Mouse (Mus musculus) mouse trophoblast stem cell (cell line): ENCODE results near the gene Shcbp1l.

Source experiments
- in situ Hi-C, 2 experiments: fragments of 300-500 bp; cut with MseI, MboI; formaldehyde crosslinking; loops; 2 replicates in 1 of 2; 3 replicates in 1 of 2; pipeline ENCODE4 v1.15.1; 2025

Gene Shcbp1l

DNA sequence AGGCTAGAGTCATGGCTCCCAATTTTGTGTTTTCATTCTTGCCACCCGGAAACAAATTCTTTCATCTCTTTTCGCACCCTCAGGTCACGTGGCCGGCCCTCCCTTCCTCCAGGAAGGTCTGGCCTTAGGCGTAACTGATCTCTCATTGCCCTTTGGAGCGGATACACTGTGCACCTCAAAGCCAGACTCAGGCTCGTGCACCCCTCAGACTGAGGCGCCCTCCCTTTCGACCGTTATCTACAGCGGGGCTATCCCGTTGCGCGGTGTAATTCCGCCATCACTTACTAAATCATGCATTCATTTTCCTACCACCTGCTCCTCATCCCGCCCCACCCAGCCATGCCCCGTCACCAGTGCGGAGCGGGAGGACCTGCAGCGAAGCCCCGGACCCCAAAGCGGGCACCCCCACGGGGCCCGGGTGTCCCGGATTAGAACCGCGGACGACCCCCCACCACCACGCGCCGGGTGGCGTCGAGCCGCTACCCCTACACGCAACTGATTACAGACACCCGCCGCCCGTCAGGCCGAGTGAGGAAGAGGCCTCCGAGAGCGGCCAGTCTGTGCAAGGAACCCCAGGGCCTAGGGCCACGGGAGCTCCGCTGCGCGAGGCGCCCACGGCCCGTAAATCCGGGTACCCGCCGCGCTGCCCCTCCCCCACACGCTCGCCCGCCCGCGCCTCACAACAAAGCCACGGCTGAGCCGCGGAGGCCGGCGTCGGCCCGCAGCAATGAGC lies 62.0 kb downstream of the Shcbp1l start:
- in situ Hi-C loops = no loop called here

DNA sequence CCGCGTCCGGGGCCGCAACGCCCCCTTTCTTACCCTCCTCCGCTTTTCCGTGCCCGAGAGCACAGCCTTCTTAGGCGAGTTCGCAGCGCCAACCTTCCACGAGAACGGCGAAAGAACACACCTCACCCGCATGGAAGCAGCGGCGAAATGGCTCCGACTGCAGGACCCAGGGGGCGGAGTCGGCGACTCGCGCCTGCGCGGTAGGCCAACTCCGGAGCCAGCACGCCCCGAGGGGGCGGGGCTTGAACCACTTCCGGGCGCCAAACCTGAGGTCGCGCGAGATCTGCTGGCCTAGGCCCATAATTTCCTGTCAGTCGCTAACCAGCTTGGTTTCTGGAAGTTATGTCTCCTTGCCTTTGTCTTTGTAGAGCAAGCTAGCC lies 62.5 kb downstream of the Shcbp1l start, which contains the start of gene Dhx9:
Gene Dhx9, minus strand, starts transcription at position 161 of the 380 bp plus-strand sequence.
- in situ Hi-C loops = no loop called here

DNA sequence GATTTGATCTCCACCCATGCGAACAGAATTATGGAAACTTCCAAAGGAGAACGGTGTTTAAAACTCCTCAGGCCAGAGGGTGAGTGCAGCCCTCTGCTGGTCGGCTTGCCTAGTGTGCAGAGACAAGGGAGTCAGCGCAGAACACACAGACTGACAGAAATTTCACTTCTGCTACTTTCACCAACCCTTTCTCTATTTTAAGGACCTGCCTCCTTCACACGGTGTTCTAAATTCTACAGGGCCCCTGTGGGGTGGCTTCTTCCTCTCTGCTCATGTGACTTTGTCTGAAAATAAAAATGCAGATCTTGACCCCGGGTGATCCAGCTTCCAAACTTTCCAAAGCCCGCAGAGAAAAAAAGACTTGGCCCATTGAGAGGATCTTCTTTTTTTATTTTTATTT lies 64.2 kb downstream of the Shcbp1l start:
- in situ Hi-C loops = no loop called here

DNA sequence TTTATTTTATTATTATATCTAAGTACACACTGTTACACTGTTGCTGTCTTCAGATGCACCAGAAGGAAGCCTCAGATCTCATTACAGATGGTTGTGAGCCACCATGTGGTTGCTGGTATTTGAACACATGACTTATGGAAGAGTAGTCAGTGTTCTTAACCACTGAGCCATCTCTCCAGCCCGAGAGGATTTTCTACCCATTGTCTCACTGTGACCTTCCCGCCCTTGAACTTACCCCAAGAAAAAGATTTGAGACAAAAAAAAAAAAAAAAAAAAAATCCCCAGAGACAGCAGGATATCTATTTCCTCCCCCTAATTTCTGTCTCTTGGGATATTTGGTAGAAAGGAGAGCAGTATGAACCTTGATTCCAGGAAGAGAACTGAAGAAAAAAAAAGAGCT lies 64.6 kb downstream of the Shcbp1l start:
- in situ Hi-C loops = no loop called here

DNA sequence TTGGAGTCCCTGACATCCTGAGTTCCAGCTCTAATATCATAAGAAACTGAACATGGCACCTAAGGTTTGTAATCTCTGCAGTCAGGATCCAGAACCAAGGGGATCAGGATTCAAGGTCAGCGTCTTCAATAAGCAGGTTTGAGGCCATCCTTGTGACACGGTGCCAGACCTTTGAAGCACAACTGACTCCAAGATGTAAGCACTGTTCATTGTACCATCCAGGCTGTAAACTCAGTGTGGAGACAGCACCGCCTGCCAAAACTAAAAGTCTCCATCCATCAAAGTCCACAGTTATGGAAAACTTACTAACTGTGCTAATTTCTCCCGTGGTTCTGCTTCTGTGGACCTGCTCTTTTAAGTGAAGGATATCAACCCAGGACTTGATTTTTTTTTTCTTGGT lies 65.0 kb downstream of the Shcbp1l start:
- in situ Hi-C loops = no loop called here

DNA sequence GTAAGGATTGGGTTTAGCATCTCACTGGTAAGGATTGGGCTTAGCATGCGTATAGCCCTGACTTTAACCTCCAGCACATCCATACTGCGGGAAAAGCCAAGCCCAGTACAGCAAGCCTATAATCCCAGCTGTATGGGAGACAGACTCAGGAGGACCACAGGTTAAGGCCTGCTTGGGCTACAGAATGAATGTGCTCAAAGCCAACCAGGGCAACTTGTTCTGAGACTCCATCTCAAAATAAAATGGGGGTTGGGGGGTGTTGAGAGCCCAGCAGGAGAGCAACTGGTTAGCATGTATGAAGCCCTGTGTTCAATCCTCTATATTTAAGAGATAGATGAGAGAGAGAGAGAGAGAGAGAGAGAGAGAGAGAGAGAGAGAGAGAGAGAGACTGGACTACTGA lies 66.4 kb downstream of the Shcbp1l start:
- in situ Hi-C loops = no loop called here

DNA sequence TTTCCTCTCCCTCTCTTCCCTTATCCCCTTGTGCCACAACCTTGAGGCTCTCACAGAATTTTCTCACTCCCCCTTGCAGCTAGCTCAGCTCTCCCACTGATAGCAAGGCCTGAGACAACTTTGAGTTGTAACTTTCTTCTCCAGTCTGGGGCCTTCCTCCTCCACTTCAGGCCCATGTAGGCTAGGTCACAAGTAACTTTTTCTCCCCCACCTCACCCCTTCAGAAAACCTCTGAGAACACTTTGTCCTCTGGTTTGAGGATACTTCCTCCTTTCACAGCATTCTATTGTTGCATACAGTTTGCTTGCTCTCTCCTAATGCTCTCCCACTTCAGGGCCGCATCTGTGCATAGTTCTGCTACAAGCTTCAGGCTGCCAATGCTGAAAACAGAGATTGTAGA lies 66.9 kb downstream of the Shcbp1l start:
- in situ Hi-C loops = no loop called here

DNA sequence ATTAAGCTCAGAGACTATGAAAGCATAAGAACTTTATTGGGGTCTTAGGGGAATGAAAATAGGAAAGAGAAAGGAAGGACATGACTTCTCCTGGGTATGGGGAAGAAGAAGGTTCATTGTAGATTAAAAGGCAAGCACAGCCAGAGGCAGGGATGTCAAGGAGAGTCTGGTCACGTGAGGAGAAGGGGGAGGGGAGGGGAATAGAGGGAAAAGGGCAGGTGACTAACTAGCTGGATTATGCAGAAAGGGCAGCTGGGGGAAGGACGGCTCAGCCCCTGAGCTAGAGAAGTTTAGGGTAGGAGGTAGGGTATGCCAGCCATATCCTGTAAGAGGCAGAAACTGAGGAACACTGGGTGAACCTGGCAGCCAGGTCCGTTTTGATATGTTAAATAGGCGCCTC lies 68.4 kb downstream of the Shcbp1l start:
- in situ Hi-C loops = no loop called here

DNA sequence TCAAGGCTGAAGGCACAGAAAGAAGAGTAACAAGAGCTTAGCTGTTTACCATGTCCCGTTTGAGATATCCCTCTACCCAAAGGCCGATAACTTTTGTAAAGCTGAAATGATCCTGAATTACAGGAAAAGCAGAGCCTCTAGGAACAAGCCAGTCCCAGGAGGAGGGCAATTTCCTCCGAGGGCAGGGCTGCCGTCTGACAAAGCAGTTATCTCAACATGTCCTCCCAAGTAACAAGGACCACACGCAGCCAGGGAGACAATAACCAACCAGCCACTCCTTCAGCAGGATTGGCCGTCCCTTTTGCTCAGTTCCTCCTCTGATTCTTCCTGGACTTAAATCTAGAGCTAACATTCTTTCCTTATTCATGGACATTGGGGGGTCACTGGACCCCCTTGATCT lies 69.0 kb downstream of the Shcbp1l start:
- in situ Hi-C loops = no loop called here

DNA sequence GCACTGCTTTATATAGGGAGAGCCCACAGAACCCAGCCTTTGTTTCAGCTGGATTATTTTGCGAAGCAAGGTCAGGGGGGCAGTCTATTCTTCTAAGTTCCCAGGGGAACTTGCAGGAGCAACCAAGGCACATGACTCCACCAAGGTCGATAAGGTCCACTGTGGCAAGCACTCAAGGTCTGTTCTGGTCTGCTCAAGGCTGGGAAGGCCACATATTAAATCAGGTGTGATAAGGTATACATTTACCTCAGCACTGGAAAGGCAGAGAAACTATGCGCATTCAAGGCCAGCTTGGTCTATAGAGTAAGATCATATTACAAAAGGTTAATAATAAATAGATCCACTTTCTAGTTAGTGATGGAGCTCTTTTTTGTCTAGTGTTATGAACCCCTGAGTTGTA lies 71.1 kb downstream of the Shcbp1l start:
- in situ Hi-C loops = no loop called here

DNA sequence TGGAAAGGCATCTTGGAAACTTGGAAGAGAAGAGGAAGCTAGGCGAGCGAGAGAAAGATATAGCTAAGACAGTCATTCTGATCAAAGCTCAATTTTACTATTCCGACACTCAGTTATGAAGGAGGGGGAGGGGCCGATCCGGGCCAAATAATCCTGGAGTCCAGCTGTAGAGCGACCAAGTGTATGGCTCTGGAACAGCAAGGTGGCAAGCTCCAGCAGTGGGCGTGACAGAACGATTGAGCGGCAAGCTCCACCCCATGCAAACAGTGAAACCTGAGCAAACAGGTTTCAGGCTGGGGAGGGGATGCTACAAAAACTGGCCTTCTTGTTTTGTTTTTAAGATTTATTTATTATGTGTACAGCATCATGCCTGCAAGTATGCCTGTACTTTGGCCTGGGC lies 75.1 kb downstream of the Shcbp1l start:
- in situ Hi-C loops = no loop called here

DNA sequence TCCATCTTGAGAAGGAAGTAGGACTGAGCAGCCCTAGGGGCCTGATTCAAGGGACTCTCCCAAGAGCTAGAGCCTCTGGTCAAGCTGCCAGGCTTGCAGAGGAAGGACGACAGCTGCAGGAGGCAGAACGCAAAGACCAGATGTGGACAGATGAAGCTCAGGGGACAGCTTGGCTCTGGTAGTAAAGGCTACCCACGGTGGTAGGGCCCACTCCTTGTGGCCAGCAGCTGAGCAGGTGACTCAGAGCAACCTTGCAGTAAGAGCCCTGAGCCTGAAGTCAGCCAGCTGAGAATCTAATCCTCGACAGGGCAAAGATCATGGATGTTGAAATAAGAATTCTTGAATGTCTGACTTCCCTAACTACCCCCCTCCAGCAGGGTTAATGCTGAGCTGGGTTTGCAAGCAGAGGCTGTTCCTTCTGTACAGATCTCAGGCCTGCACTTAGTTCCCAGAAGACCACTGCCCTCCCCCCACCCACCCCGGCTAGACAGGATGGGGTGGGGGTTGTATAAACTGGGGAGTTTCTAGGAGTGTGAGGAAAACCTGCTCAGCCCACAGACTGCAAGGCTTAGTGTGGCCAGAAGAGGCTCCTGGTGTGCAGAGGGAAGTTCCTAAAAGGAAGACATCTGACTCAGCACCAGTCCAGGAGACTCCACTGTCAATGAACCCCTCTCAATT lies 76.8 kb downstream of the Shcbp1l start:
- in situ Hi-C loops = no loop called here
